In genomic region chr4:129920542-129921313, GRCm38 (mm10) we compare ENCODE assay signal across 18 mouse cellular contexts. TPM values are rescaled to one million over a fixed set of nuclear protein-coding genes. Genes with fewer than 3 reads are reported as not detected.
DNase-seq lines count a peak whose midpoint lies in the region; ATAC-seq and TF ChIP-seq lines count a peak whose summit lies in the region.
"Had no signal": no experiment of that assay in that cellular context is flagged by ENCODE, and none has a peak within 500 bp of the region (broad histone marks: within the 10 kb centered on the region; RNA-seq: fewer than 3 reads in every experiment).

No protein-coding gene starts in this region.

- H3K9ac ChIP-seq in heart, embryonic 11.5 days (ENCODE audit: low read depth, low read length), result peak overlapping the region; percentile 54
- H3K9ac ChIP-seq in midbrain, embryonic 11.5 days (ENCODE audit: low read length), result no peak overlapping the region
- H3K9ac ChIP-seq in midbrain, postnatal 0 days (replicated peaks; ENCODE audit: low read length, poor library complexity, severe bottlenecking), result no peak overlapping the region
- H3K9ac ChIP-seq in lung, postnatal 0 days (replicated peaks; ENCODE audit: low read depth), result no peak overlapping the region
- H3K9ac ChIP-seq: limb, embryonic 15.5 days had no signal

- WGBS in heart, embryonic 11.5 days (ENCODE audit: insufficient replicate concordance), result 84% methylated on average over 15 of the region's 15 CpGs
- 93% methylated on average over 15 of the region's 15 CpGs for WGBS in midbrain, embryonic 11.5 days
- 76% methylated on average over 15 of the region's 15 CpGs for WGBS in midbrain, postnatal 0 days
- 91% methylated on average over 15 of the region's 15 CpGs for WGBS in lung, postnatal 0 days

- H3K9me3 ChIP-seq in heart, embryonic 11.5 days (replicated peaks; ENCODE audit: control insufficient read depth, low read length), result no peaks in the 10 kb centered on the region
- no peaks in the 10 kb centered on the region for H3K9me3 ChIP-seq in midbrain, embryonic 11.5 days (ENCODE audit: control insufficient read depth, low read length)
- H3K9me3 ChIP-seq in midbrain, postnatal 0 days (ENCODE audit: low read length), result no peaks in the 10 kb centered on the region
- H3K9me3 ChIP-seq in lung, postnatal 0 days (ENCODE audit: low read length), result no peaks in the 10 kb centered on the region
- H3K9me3 ChIP-seq: forebrain, embryonic 10.5 days; limb, embryonic 15.5 days had no signal

- H3K4me1 ChIP-seq in heart, embryonic 11.5 days (ENCODE audit: control insufficient read depth, insufficient read depth, low read length), result peaks cover 24% of the 10 kb centered on the region
- no peaks in the 10 kb centered on the region for H3K4me1 ChIP-seq in midbrain, embryonic 11.5 days (ENCODE audit: control insufficient read depth, insufficient read depth, low read length)
- no peaks in the 10 kb centered on the region; the same call in 1 of the 2 replicates for H3K4me1 ChIP-seq in midbrain, postnatal 0 days (ENCODE audit: insufficient read depth, low read length)
- no peaks in the 10 kb centered on the region; the same call in 1 of the 2 replicates for H3K4me1 ChIP-seq in lung, postnatal 0 days (ENCODE audit: insufficient read depth, low read depth, low read length)

- H3K27ac ChIP-seq in heart, embryonic 11.5 days (ENCODE audit: low read depth, low read length), result peak overlapping the region; percentile 82
- no peak overlapping the region for H3K27ac ChIP-seq in midbrain, embryonic 11.5 days (ENCODE audit: low read depth, low read length)
- no peak overlapping the region for H3K27ac ChIP-seq in midbrain, postnatal 0 days (ENCODE audit: low read depth, low read length)
- no peak overlapping the region for H3K27ac ChIP-seq in lung, postnatal 0 days (ENCODE audit: low read length)
- H3K27ac ChIP-seq: forebrain, embryonic 10.5 days; hindbrain, postnatal 0 days; layer of hippocampus, adult 2 months; limb, embryonic 15.5 days had no signal

- TF ChIP-seq CTCF in midbrain, postnatal 0 days (IDR thresholded peaks at IDR 0.05), result no peak
- TF ChIP-seq CTCF in lung, postnatal 0 days (IDR thresholded peaks at IDR 0.05), result no peak

- no peak for TF ChIP-seq EP300 in lung, postnatal 0 days (IDR thresholded peaks at IDR 0.05)

- H3K4me2 ChIP-seq in heart, embryonic 11.5 days, result no peak overlapping the region
- no peak overlapping the region for H3K4me2 ChIP-seq in midbrain, embryonic 11.5 days
- no peak overlapping the region for H3K4me2 ChIP-seq in midbrain, postnatal 0 days (ENCODE audit: low read depth, low read length, poor library complexity, severe bottlenecking)
- H3K4me2 ChIP-seq in lung, postnatal 0 days (replicated peaks; ENCODE audit: low read depth, low read length), result no peak overlapping the region
- H3K4me2 ChIP-seq: limb, embryonic 15.5 days had no signal

- H3K27me3 ChIP-seq in heart, embryonic 11.5 days (ENCODE audit: control insufficient read depth, insufficient read depth, low read length), result no peaks in the 10 kb centered on the region; the same call in 1 of the 2 replicates
- no peaks in the 10 kb centered on the region for H3K27me3 ChIP-seq in midbrain, embryonic 11.5 days (ENCODE audit: control insufficient read depth, insufficient read depth, low read length)
- no peaks in the 10 kb centered on the region for H3K27me3 ChIP-seq in midbrain, postnatal 0 days (ENCODE audit: insufficient read depth, low read length)
- H3K27me3 ChIP-seq in lung, postnatal 0 days (replicated peaks; ENCODE audit: insufficient read depth, low read length), result no peaks in the 10 kb centered on the region
- H3K27me3 ChIP-seq: limb, embryonic 15.5 days had no signal

- H3K36me3 ChIP-seq in heart, embryonic 11.5 days (ENCODE audit: control insufficient read depth, insufficient read depth, low read length), result no peaks in the 10 kb centered on the region
- no peaks in the 10 kb centered on the region for H3K36me3 ChIP-seq in midbrain, embryonic 11.5 days (ENCODE audit: control insufficient read depth, insufficient read depth, low read length)
- H3K36me3 ChIP-seq in midbrain, postnatal 0 days (ENCODE audit: insufficient read depth, low read length), result no peaks in the 10 kb centered on the region
- no peaks in the 10 kb centered on the region for H3K36me3 ChIP-seq in lung, postnatal 0 days (ENCODE audit: insufficient read depth, low read length)
- H3K36me3 ChIP-seq: forebrain, embryonic 10.5 days; limb, embryonic 15.5 days had no signal

- no peak for ATAC-seq in heart, embryonic 11.5 days (replicated peaks; ENCODE audit: insufficient number of reproducible peaks, low FRiP score, low TSS enrichment)
- ATAC-seq in midbrain, embryonic 11.5 days (ENCODE audit: low FRiP score), result no peak
- ATAC-seq in midbrain, postnatal 0 days (ENCODE audit: low FRiP score), result no peak
- ATAC-seq in lung, postnatal 0 days, result no peak
- ATAC-seq: hindbrain, postnatal 0 days had no signal

- no peak overlapping the region for H3K4me3 ChIP-seq in heart, embryonic 11.5 days (ENCODE audit: low read depth, low read length)
- H3K4me3 ChIP-seq in midbrain, embryonic 11.5 days (ENCODE audit: low read depth, low read length), result no peak overlapping the region
- no peak overlapping the region for H3K4me3 ChIP-seq in midbrain, postnatal 0 days (ENCODE audit: low read depth, low read length)
- no peak overlapping the region for H3K4me3 ChIP-seq in lung, postnatal 0 days (ENCODE audit: low read depth, low read length)
- H3K4me3 ChIP-seq: forebrain, embryonic 10.5 days; layer of hippocampus, adult 2 months; limb, embryonic 15.5 days had no signal

- no peak for DNase-seq in heart, postnatal 4 days
- DNase-seq in midbrain, embryonic 11.5 days (ENCODE audit: low spot score, missing footprints), result peak; percentile 77
- no peak for DNase-seq in midbrain, postnatal 0 days (ENCODE audit: low spot score)
- peak; percentile 71 to 73 for DNase-seq in adrenal gland, postnatal 36 days
- DNase-seq in thymus, postnatal 10 days (ENCODE audit: low spot score in 2 of 2), result peak; percentile 42 to 49
- DNase-seq in left cerebral cortex, adult 8-10 months (ENCODE audit: low spot score in 2 of 2), result no peak
- DNase-seq in lung, postnatal 0 days (ENCODE audit: low spot score), result no peak
- DNase-seq: cerebellum, postnatal 10 days; lung, postnatal 14 days had no signal

RNA-seq across cellular contexts. Expression of gene Spocd1, which starts 8.3 kb away (rescaled TPM):
- 0.34 and 0.38 TPM in 2 replicates for polyA plus RNA-seq in heart, embryonic 11.5 days (2014; fragmentation: Nextera tagmentation; extraction: Ambion mirVana)
- under 1 TPM in 1 of 2 experiments, not detected in 1; 0.11 TPM for total RNA-seq in heart, postnatal 4 days (2021)
- polyA plus RNA-seq in midbrain, embryonic 11.5 days (2014; fragmentation: Nextera tagmentation; extraction: Ambion mirVana), result not detected in 2 replicates
- total RNA-seq in midbrain, postnatal 0 days (2014; rRNA removed), result not detected in 2 replicates
- 0.09 and 0.27 TPM in 2 replicates for polyA plus RNA-seq in midbrain, postnatal 0 days (2015; fragmentation: Nextera tagmentation; extraction: Ambion mirVana)
- 1 to 10 TPM in 1 of 2 experiments, under 1 TPM in 1; 0.86 to 1.3 TPM for total RNA-seq in adrenal gland, postnatal 36 days (2021)
- under 1 TPM; 0.26 to 0.94 (median 0.68) TPM for total RNA-seq in left cerebral cortex, adult 8-10 months (2022)
- not detected in 2 replicates for polyA plus RNA-seq in lung, postnatal 0 days (2015; fragmentation: Nextera tagmentation; extraction: Ambion mirVana)
- total RNA-seq: gastrocnemius, postnatal 4 days; MEL had no signal
- polyA plus RNA-seq: embryonic facial prominence, embryonic 11.5 days; forebrain, embryonic 10.5 days; stomach, embryonic 14.5 days had no signal

Comparison
In these comparisons a context has a peak if more than half of its experiments do, and no peak if none do; other contexts are left out.
1. DNase-seq: peak in midbrain, embryonic 11.5 days (single experiment), adrenal gland, postnatal 36 days (2 of 2) and thymus, postnatal 10 days (2 of 2); none in heart, postnatal 4 days (single experiment), midbrain, postnatal 0 days (single experiment), left cerebral cortex, adult 8-10 months (0 of 2) and lung, postnatal 0 days (single experiment).